10 mouse cellular contexts compared by ENCODE assay signal in the genomic region with DNA sequence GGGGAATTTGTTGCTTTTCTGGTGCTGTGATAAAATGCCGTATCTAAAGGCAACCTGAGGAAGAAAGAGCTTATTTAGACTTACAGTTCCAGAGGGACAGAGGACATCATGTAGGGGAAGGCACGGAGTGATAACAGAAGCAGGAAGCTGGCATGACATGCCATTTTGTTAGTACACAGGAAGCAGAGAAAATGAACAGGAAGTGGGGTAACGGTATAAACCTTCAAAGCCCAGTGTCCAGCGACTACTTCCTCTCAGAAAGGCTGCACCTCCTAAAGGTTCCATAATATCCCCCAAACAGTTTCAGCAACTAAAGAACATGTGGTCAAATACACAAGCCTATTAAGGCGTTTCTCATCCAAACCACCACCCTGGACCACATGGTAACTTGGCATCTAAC. TPM values are rescaled to one million over a fixed set of nuclear protein-coding genes. Genes with fewer than 3 reads are reported as not detected.
A peak's percentile ranks its signal among the peaks of the same experiment; 100 is the strongest.
DNase-seq lines count a peak whose midpoint lies in the region; ATAC-seq lines count a peak whose summit lies in the region.
"Had no signal": no experiment of that assay in that cellular context is flagged by ENCODE, and none has a peak within 500 bp of the region (broad histone marks: within the 10 kb centered on the region; RNA-seq: fewer than 3 reads in every experiment).

No protein-coding gene starts in this region.

- no peak for ATAC-seq in heart, embryonic 14.5 days (ENCODE audit: insufficient number of reproducible peaks, insufficient read depth, low FRiP score, low read depth)

- no peak overlapping the region for H3K4me2 ChIP-seq in heart, embryonic 14.5 days (ENCODE audit: low read length)
- H3K4me2 ChIP-seq: neural tube, embryonic 15.5 days had no signal

- peaks cover 32 to 46% of the 10 kb centered on the region in 2 experiments for H3K4me1 ChIP-seq in heart, embryonic 14.5 days (ENCODE audit: control insufficient read depth in 2 of 2, insufficient read depth in 2 of 2, low read length in 2 of 2)

- DNase-seq in heart, adult 18-20 months: no peak
- DNase-seq in thymus, postnatal 0 days (ENCODE audit: low spot score): peak; percentile 69
- no peak for DNase-seq in thymus, postnatal 36 days
- DNase-seq in induced T-regulatory cell, adult 2 months (ENCODE audit: low read depth): peak; percentile 42
- no peak for DNase-seq in left cerebral cortex, postnatal 14 days (ENCODE audit: low spot score in 2 of 2)
- DNase-seq in ovary, adult 18-20 months (ENCODE audit: low spot score): no peak
- DNase-seq: kidney, adult 11 months; midbrain, embryonic 14.5 days had no signal

- no peak overlapping the region for H3K9ac ChIP-seq in heart, embryonic 14.5 days (ENCODE audit: low read length)
- H3K9ac ChIP-seq: neural tube, embryonic 15.5 days had no signal

- H3K9me3 ChIP-seq in heart, embryonic 14.5 days (ENCODE audit: control insufficient read depth, low read length): no peaks in the 10 kb centered on the region
- H3K9me3 ChIP-seq: neural tube, embryonic 15.5 days had no signal

- H3K27ac ChIP-seq in heart, embryonic 14.5 days (replicated peaks in 1 of 2; ENCODE audit: control insufficient read depth in 1 of 2, insufficient read depth in 1 of 2, low read depth in 2 of 2, low read length in 2 of 2): peak overlapping the region; percentile 10 to 79; a peak in 3 of 4 replicates
- H3K27ac ChIP-seq: neural tube, embryonic 15.5 days had no signal

- H3K36me3 ChIP-seq in heart, embryonic 14.5 days (ENCODE audit: control insufficient read depth, insufficient read depth, low read length): no peaks in the 10 kb centered on the region
- H3K36me3 ChIP-seq: neural tube, embryonic 15.5 days had no signal

- no peaks in the 10 kb centered on the region for H3K27me3 ChIP-seq in heart, embryonic 14.5 days (ENCODE audit: control insufficient read depth, insufficient read depth, low read length)
- H3K27me3 ChIP-seq: neural tube, embryonic 15.5 days had no signal

- WGBS in heart, embryonic 14.5 days: 71% methylated on average over 5 of the region's 5 CpGs

- no peak overlapping the region for H3K4me3 ChIP-seq in heart, embryonic 14.5 days (ENCODE audit: control insufficient read depth in 1 of 2, insufficient read depth in 1 of 2, low read depth in 1 of 2, low read length in 2 of 2)
- H3K4me3 ChIP-seq: neural tube, embryonic 15.5 days had no signal

- intact Hi-C loops in left cerebral cortex, postnatal 14 days (cut with DNase I): no loop called here

RNA-seq across cellular contexts. Expression of gene Ttc7b, which starts 10.2 kb away (rescaled TPM):
- 16.5 and 18.8 TPM in 2 replicates for polyA plus RNA-seq in heart, embryonic 14.5 days (2014; fragmentation: Nextera tagmentation; extraction: Ambion mirVana)
- 10 to 100 TPM; 74.6 to 79.1 TPM for total RNA-seq in heart, adult 18-20 months (2021)
- polyA plus RNA-seq in thymus, postnatal 0 days (2015; fragmentation: Nextera tagmentation; extraction: Ambion mirVana): 5.3 and 7.3 TPM in 2 replicates
- total RNA-seq in left cerebral cortex, postnatal 14 days (2021): 100 to 1,000 TPM; 178 to 200 TPM

Comparison
In these comparisons a context has a peak if more than half of its experiments do, and no peak if none do; other contexts are left out.
1. DNase-seq: peak in thymus, postnatal 0 days (single experiment) and induced T-regulatory cell, adult 2 months (single experiment); none in heart, adult 18-20 months (0 of 2), thymus, postnatal 36 days (0 of 2), left cerebral cortex, postnatal 14 days (0 of 2) and ovary, adult 18-20 months (single experiment).